Mouse (Mus musculus) heart, adult 11 months (tissue): ENCODE measurements around the gene Rgs8.

Source experiments
- DNase-seq: peaks from one replicate; pipeline ENCODE4 v3.0.0; 2022

Gene Rgs8

GRCm38 (mm10) chr1:153708626-153709025 lies 55.8 kb downstream of the Rgs8 start:
- DNase-seq = peak; percentile 78

- peak; percentile 66 for DNase-seq
Measured at GRCm38 (mm10) chr1:153709451-153709850, 56.6 kb downstream of the Rgs8 start.

GRCm38 (mm10) chr1:153711544-153712262 lies 58.9 kb downstream of the Rgs8 start:
- DNase-seq = no peak

- no peak for DNase-seq
Measured at GRCm38 (mm10) chr1:153712633-153713032, 59.8 kb downstream of the Rgs8 start.

- DNase-seq = no peak
Measured at GRCm38 (mm10) chr1:153717990-153718389, 65.2 kb downstream of the Rgs8 start.

GRCm38 (mm10) chr1:153720935-153721334 lies 68.1 kb downstream of the Rgs8 start:
- no peak for DNase-seq

- no peak for DNase-seq
Measured at GRCm38 (mm10) chr1:153721565-153722310, 68.9 kb downstream of the Rgs8 start.

- DNase-seq = no peak
Measured at GRCm38 (mm10) chr1:153723426-153723825, 70.6 kb downstream of the Rgs8 start.

- DNase-seq = no peak
Measured at GRCm38 (mm10) chr1:153726636-153727035, 73.8 kb downstream of the Rgs8 start.

GRCm38 (mm10) chr1:153729806-153730205 lies 77.0 kb downstream of the Rgs8 start:
- peak; percentile 81 for DNase-seq

GRCm38 (mm10) chr1:153730671-153731070 lies 77.8 kb downstream of the Rgs8 start:
- DNase-seq = peak; percentile 99

- DNase-seq = peak; percentile 85
Measured at GRCm38 (mm10) chr1:153733181-153733580, 80.4 kb downstream of the Rgs8 start.

GRCm38 (mm10) chr1:153734866-153735265 lies 82.0 kb downstream of the Rgs8 start:
- peak; percentile 83 for DNase-seq

GRCm38 (mm10) chr1:153736096-153736495 lies 83.3 kb downstream of the Rgs8 start:
- no peak for DNase-seq

GRCm38 (mm10) chr1:153737101-153738085 lies 84.6 kb downstream of the Rgs8 start:
- peak; percentile 81 for DNase-seq

- DNase-seq = peak; percentile 81
Measured at GRCm38 (mm10) chr1:153739437-153740015, 86.7 kb downstream of the Rgs8 start.

- DNase-seq = peak; percentile 98
Measured at GRCm38 (mm10) chr1:153740145-153740544, 87.3 kb downstream of the Rgs8 start, which contains the start of gene Rgs16. TSS of gene Rgs16 (plus strand) at chr1:153740349.

- peak; percentile 84 for DNase-seq
Measured at GRCm38 (mm10) chr1:153740775-153741400, 88.1 kb downstream of the Rgs8 start.

GRCm38 (mm10) chr1:153741551-153742316 lies 88.9 kb downstream of the Rgs8 start:
- DNase-seq = peak; percentile 90

GRCm38 (mm10) chr1:153742374-153743155 lies 89.7 kb downstream of the Rgs8 start:
- DNase-seq = peak; percentile 94
